Mouse (Mus musculus) MEL (cell line): Measurements from ENCODE around the gene Cadm2. TPM values are rescaled to one million over a fixed set of nuclear protein-coding genes. Genes with fewer than 3 reads are reported as not detected.

Experiments used
- DNase-seq: peaks from one replicate; pipeline ENCODE4 v3.0.0; 2011; ENCODE audit warnings: low read depth, low spot score
- H3K27ac ChIP-seq: 2 replicates; pipeline ENCODE4 v1.5.1; 2012; ENCODE audit warnings: low read depth, mild to moderate bottlenecking, control low read depth, low read length, moderate library complexity; ENCODE audit not compliant: control insufficient read depth
- H3K27me3 ChIP-seq, 2 experiments: fragments of 150-350 bp in 1 of 2; sonication (generic) in 1 of 2; 2 replicates each; pipeline ENCODE4 v1.6.1; 2012; ENCODE audit warnings: low read length in 2 of 2, mild to moderate bottlenecking in 2 of 2, improper control_type of control experiment in 1 of 2, moderate library complexity in 1 of 2; ENCODE audit not compliant: insufficient read depth in 2 of 2, control insufficient read depth in 1 of 2
- H3K36me3 ChIP-seq, 2 experiments: 2 replicates each; pipeline ENCODE4 v1.6.1; 2012 to 2014; ENCODE audit warnings: low read length in 2 of 2, improper control_type of control experiment in 1 of 2, inconsistent platforms in 1 of 2, mild to moderate bottlenecking in 1 of 2; ENCODE audit not compliant: insufficient read depth in 2 of 2, control insufficient read depth in 1 of 2
- H3K4me1 ChIP-seq, 2 experiments: fragments of 150-350 bp in 1 of 2; sonication (generic) in 1 of 2; 2 replicates each; pipeline ENCODE4 v1.6.1; 2012; ENCODE audit warnings: low read length in 2 of 2, improper control_type of control experiment in 1 of 2, mild to moderate bottlenecking in 1 of 2; ENCODE audit not compliant: insufficient read depth in 2 of 2, control insufficient read depth in 1 of 2
- H3K4me3 ChIP-seq, 2 experiments: fragments of 150-350 bp in 1 of 2; sonication (generic) in 1 of 2; 2 replicates each; pipeline ENCODE4 v1.5.1; 2012; ENCODE audit warnings: low read depth in 2 of 2, low read length in 2 of 2, mild to moderate bottlenecking in 2 of 2, moderate library complexity in 2 of 2, control low read depth in 1 of 2, improper control_type of control experiment in 1 of 2; ENCODE audit not compliant: control insufficient read depth in 1 of 2, insufficient read depth in 1 of 2
- H3K79me2 ChIP-seq: 2 replicates; pipeline ENCODE4 v1.6.1; 2012; ENCODE audit warnings: mild to moderate bottlenecking, low read length, moderate library complexity; ENCODE audit not compliant: control insufficient read depth, poor library complexity, insufficient read depth
- H3K9ac ChIP-seq: 2 replicates; pipeline ENCODE4 v1.6.1; 2012; ENCODE audit warnings: low read depth, mild to moderate bottlenecking, control low read depth, low read length, moderate library complexity; ENCODE audit not compliant: control insufficient read depth, poor library complexity, severe bottlenecking
- H3K9me3 ChIP-seq: fragments of 150-350 bp; sonication (generic); replicated peaks from 2 replicates; pipeline ENCODE4 v1.6.1; 2012; ENCODE audit warnings: mild to moderate bottlenecking, low read length, improper control_type of control experiment, moderate library complexity; ENCODE audit not compliant: insufficient read depth
- BHLHE40 ChIP-seq: IDR thresholded peaks from 2 replicates; pipeline ENCODE4 v1.6.1; 2012; ENCODE audit warnings: low read depth, mild to moderate bottlenecking, inconsistent platforms, low read length, improper control_type of control experiment, borderline replicate concordance
- CHD1 ChIP-seq: IDR thresholded peaks from 2 replicates; pipeline ENCODE4 v1.6.1; 2012; ENCODE audit warnings: low read depth, mild to moderate bottlenecking, inconsistent platforms, low read length, improper control_type of control experiment
- ETS1 ChIP-seq: IDR thresholded peaks from 2 replicates; pipeline ENCODE4 v1.6.1; 2012; ENCODE audit warnings: low read depth, mild to moderate bottlenecking, inconsistent platforms, low read length, improper control_type of control experiment, moderate library complexity
- GATA1 ChIP-seq: IDR thresholded peaks from 2 replicates; pipeline ENCODE4 v1.6.1; 2011; ENCODE audit warnings: low read depth, low read length, improper control_type of control experiment
- HCFC1 ChIP-seq: IDR thresholded peaks from 2 replicates; pipeline ENCODE4 v1.6.1; 2012; ENCODE audit warnings: low read depth, mild to moderate bottlenecking, inconsistent platforms, low read length, improper control_type of control experiment, moderate library complexity
- KAT2A ChIP-seq: conservative IDR thresholded peaks from 2 replicates; pipeline ENCODE4 v1.6.1; 2012; ENCODE audit warnings: low read depth, low read length, improper control_type of control experiment, inconsistent platforms
- MAFK ChIP-seq: IDR thresholded peaks from 2 replicates; pipeline ENCODE4 v1.6.1; 2011; ENCODE audit warnings: low read depth, mild to moderate bottlenecking, low read length, improper control_type of control experiment, borderline replicate concordance
- MAX ChIP-seq: IDR thresholded peaks from 2 replicates; pipeline ENCODE4 v1.6.1; 2011; ENCODE audit warnings: low read length, improper control_type of control experiment
- MAZ ChIP-seq: IDR thresholded peaks from 2 replicates; pipeline ENCODE4 v1.6.1; 2012; ENCODE audit warnings: low read depth, mild to moderate bottlenecking, inconsistent platforms, low read length, improper control_type of control experiment
- MYC ChIP-seq: IDR thresholded peaks from 2 replicates; pipeline ENCODE4 v1.6.1; 2011; ENCODE audit warnings: low read depth, mild to moderate bottlenecking, low read length, improper control_type of control experiment, moderate library complexity
- NRF1 ChIP-seq: IDR thresholded peaks from 2 replicates; pipeline ENCODE4 v1.6.1; 2014; ENCODE audit warnings: low read depth, mild to moderate bottlenecking, inconsistent platforms, low read length, improper control_type of control experiment, moderate library complexity; ENCODE audit not compliant: poor library complexity, insufficient read depth, severe bottlenecking
- POLR2AphosphoS5 ChIP-seq: IDR thresholded peaks from 2 replicates; pipeline ENCODE4 v1.6.1; 2012; ENCODE audit warnings: low read depth, borderline replicate concordance, mild to moderate bottlenecking, inconsistent platforms, low read length, moderate library complexity, mixed read lengths
- RAD21 ChIP-seq: IDR thresholded peaks from 2 replicates; pipeline ENCODE4 v1.6.1; 2011; ENCODE audit warnings: mild to moderate bottlenecking, low read depth, low read length, improper control_type of control experiment
- RCOR1 ChIP-seq: IDR thresholded peaks from 2 replicates; pipeline ENCODE4 v1.6.1; 2012; ENCODE audit warnings: low read depth, mild to moderate bottlenecking, inconsistent platforms, low read length, improper control_type of control experiment
- TBP ChIP-seq: IDR thresholded peaks from 2 replicates; pipeline ENCODE4 v1.8.0; 2011; ENCODE audit warnings: low read depth, low read length, improper control_type of control experiment
- UBTF ChIP-seq: IDR thresholded peaks from 2 replicates; pipeline ENCODE4 v1.6.1; 2012; ENCODE audit warnings: low read depth, mild to moderate bottlenecking, inconsistent platforms, low read length, improper control_type of control experiment, moderate library complexity, borderline replicate concordance; ENCODE audit not compliant: insufficient read depth
- USF1 ChIP-seq: IDR thresholded peaks from 2 replicates; pipeline ENCODE4 v1.6.1; 2014; ENCODE audit warnings: low read depth, mild to moderate bottlenecking, inconsistent platforms, low read length, improper control_type of control experiment, moderate library complexity
- USF2 ChIP-seq, 2 experiments: IDR thresholded peaks; 2 replicates each; pipeline ENCODE4 v1.6.1; 2011 to 2012; ENCODE audit warnings: improper control_type of control experiment in 2 of 2, low read length in 2 of 2, borderline replicate concordance in 1 of 2, inconsistent platforms in 1 of 2, low read depth in 1 of 2, mild to moderate bottlenecking in 1 of 2; ENCODE audit not compliant: insufficient read depth in 1 of 2
- ZC3H11A ChIP-seq: IDR thresholded peaks from 2 replicates; pipeline ENCODE4 v1.6.1; 2012; ENCODE audit warnings: low read depth, mild to moderate bottlenecking, inconsistent platforms, low read length, improper control_type of control experiment
- ZMIZ1 ChIP-seq: IDR thresholded peaks from 2 replicates; pipeline ENCODE4 v1.6.1; 2012; ENCODE audit warnings: low read depth, mild to moderate bottlenecking, inconsistent platforms, low read length, improper control_type of control experiment, moderate library complexity
- ZNF384 ChIP-seq: IDR thresholded peaks from 2 replicates; pipeline ENCODE4 v1.6.1; 2012; ENCODE audit warnings: low read depth, mild to moderate bottlenecking, inconsistent platforms, low read length, improper control_type of control experiment
- polyA plus RNA-seq, 2 experiments: library from polyadenylated mRNA; stranded (reverse) in 1 of 2; unstranded in 1 of 2; fragments of >175 nt in 1 of 2; fragments of >200 nt in 1 of 2; gene quantifications; 2 replicates each; pipeline versions ENCODE4 v1.2.1 to v1.2.4; 2012; ENCODE audit warnings: low replicate concordance in 2 of 2, low read depth in 1 of 2; ENCODE audit not compliant: insufficient read length in 2 of 2, insufficient read depth in 1 of 2, missing spikeins in 1 of 2
- total RNA-seq: library from RNA; depleted of rRNA; stranded (reverse); fragments of 300-350 nt; gene quantifications from 2 replicates; pipeline ENCODE4 v1.2.3, GENCODE M21; 2012

Cadm2 gene
- total and polyA plus RNA-seq, 3 experiments = not detected

DNA sequence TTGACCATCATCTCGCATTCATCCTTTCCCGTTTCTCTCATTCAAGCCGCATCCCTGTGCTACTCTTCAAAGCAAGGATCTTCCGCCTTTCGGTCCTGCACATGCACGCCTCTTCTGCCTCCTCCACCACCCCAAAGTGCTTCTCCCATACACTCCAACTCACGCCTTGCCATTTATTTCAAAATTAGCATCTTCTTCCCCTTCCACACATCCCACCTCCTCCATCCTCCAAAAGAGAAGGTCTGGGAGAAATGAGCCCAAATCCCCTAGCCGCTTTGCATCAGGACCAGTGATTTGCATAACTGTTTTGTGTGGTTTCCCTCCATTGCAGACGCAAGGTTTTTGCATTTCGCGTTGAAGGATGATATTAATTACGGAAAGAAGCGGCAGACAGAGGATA lies 1.9 kb downstream of the Cadm2 start (continued):
- TF ChIP-seq USF2 (IDR thresholded peaks at IDR 0.05; ENCODE audit: borderline replicate concordance in 1 of 2, insufficient read depth in 1 of 2, low read depth in 1 of 2, low read length in 2 of 2) = no peak
- TF ChIP-seq MAZ = no peak
- TF ChIP-seq, all 39 proteins: peak for 0

DNA sequence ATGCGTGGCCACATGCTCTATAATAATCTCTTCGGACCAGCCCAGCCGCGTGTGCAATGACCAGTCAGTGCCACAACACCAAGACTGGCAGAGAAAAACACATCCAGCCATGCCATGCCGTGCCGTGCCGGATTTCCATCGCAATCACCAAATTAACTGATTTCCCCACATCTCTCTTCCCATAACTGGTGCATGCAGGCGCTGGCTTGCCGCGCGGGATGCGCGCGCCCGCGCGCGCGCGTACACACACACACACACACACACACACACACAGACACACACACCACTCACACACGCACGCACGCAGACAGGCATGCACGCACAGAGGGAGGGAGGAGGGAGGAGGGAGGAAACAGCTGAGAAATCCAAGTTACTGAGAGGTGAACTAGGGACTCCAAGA lies 2.9 kb downstream of the Cadm2 start:
- TF ChIP-seq HCFC1 (no peak), GATA1 (no peak), ETS1 (no peak), KAT2A (no peak), MAFK (no peak), RCOR1 (no peak), CHD1 (no peak), ZMIZ1 (no peak), ZNF384 (no peak), MAX (no peak), USF1 (no peak), MAZ (no peak)
- Histone ChIP-seq H3K4me3 (no peak overlapping the region), H3K27ac (no peak overlapping the region), H3K36me3 (no peaks in the 10 kb centered on the region), H3K4me1 (no peaks in the 10 kb centered on the region), H3K79me2 (no peaks in the 10 kb centered on the region), H3K9me3 (no peaks in the 10 kb centered on the region), H3K27me3 (no peaks in the 10 kb centered on the region), H3K9ac (no peak overlapping the region)
- no peak for DNase-seq

DNA sequence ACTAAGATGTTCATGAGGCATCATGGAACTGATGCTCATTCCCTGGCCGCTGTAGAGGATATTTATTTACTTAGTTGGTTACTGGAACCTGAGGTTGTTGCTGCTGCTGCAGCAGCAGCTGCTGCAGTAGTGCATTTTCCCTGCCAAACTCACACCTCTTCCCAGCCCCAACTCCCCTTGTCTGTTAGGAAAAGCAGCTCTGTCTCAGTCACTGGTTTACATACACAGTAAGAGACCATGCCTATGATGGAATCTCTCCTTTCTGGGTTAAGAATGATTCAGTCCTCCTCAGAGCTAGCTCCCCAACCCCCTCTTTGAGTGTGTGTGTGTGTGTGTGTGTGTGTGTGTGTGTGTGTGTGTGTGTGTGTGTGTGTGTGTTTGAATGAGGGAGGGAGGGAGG lies 3.5 kb downstream of the Cadm2 start:
- Histone ChIP-seq H3K4me1 (no peaks in the 10 kb centered on the region), H3K9me3 (no peaks in the 10 kb centered on the region), H3K27me3 (no peaks in the 10 kb centered on the region), H3K36me3 (no peaks in the 10 kb centered on the region), H3K27ac (no peak overlapping the region), H3K79me2 (no peaks in the 10 kb centered on the region), H3K9ac (no peak overlapping the region), H3K4me3 (no peak overlapping the region)
- TF ChIP-seq ZC3H11A (no peak), BHLHE40 (no peak), TBP (no peak), MAX (no peak), MYC (no peak), RAD21 (no peak), UBTF (no peak), CHD1 (no peak), NRF1 (no peak), POLR2AphosphoS5 (no peak)
- DNase-seq = no peak
